Mouse (Mus musculus): ENCODE results near the gene Trmt13. TPM values are rescaled to one million over a fixed set of nuclear protein-coding genes. Genes with fewer than 3 reads are reported as not detected.
"Not testable (repeated sequence)": the region's sequence is repeated elsewhere in the genome, so short reads cannot be mapped to it uniquely, and the experiment has no call there.

The Trmt13 gene
- polyA plus RNA-seq (2015; fragmentation: Nextera tagmentation; extraction: Ambion mirVana): 7.0 and 7.3 TPM in 2 replicates

DNA sequence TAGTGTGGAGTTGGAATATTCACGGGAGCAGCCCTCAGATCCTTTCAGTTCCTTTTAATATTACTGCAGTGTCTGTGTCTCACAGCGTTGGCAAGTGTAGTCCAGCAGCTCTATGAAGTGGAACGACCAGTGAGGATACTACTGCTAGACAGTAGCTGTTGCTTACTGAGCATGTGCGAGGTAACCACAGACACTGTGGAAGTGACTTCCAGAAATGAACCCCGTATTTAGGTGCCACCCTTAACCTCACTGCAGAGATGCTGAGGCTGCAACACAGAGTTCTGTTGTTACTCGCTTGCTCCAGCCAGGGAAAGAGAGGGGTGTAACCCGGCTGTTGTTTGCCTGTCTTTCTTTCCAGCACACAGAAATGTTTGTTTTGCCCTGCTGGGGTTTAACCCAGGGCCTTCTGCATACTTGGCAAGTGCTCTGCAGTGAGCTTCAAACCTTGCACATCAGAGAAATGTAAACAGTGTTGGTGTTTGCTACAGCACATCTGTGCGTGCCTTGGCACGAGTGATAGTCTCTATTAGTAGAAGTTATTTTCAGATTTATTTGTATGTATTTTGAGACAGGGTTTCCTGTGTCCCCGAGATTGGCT lies at the start of gene Trmt13:
TSS of gene Trmt13 (minus strand) at position 293 of the 598 bp plus-strand sequence.
- 71% methylated on average over 10 of the region's 10 CpGs for WGBS (ENCODE audit: insufficient replicate concordance)
- H3K27me3 ChIP-seq (ENCODE audit: control insufficient read depth, insufficient read depth, low read depth, low read length): no peaks in the 10 kb centered on the region
- no peak within 1 kb of the TSS for H3K4me3 ChIP-seq (ENCODE audit: low read depth, low read length)
- no peaks in the 10 kb centered on the region for H3K9me3 ChIP-seq (replicated peaks; ENCODE audit: control insufficient read depth, low read length)
- peaks cover 4% of the 10 kb centered on the region for H3K4me1 ChIP-seq (ENCODE audit: control insufficient read depth, low read depth, low read length)
- ATAC-seq (ENCODE audit: low read depth): peak; percentile 84
- no peak within 1 kb of the TSS for H3K4me2 ChIP-seq (ENCODE audit: low read depth, low read length)
- peak within 1 kb of the TSS; percentile 49; the same call in 1 of the 2 replicates for H3K27ac ChIP-seq (ENCODE audit: low read length)
- H3K9ac ChIP-seq (ENCODE audit: low read depth, low read length): no peak within 1 kb of the TSS
- H3K36me3 ChIP-seq (ENCODE audit: control insufficient read depth, insufficient read depth): peaks cover 40% of the 10 kb centered on the region

DNA sequence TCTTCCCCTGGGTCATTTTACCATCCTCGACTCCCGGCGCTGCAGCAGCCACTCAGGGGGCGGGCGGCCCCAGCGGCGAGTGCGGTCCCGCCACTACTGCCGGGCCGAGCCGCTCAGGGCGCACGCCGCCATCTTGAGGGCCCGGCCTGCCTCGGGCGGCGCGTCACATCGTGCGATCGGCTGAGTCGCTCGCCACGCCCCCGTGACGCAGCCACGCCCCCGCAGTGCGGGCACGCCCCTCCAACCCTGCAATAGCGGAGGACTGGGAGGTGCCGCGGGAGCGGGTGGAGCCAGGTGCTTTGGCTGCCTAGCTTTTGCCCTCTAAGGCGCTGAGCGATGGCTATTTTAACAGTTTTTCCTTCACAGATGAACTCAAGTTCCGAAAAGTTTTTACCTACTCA lies 48.1 kb upstream of the Trmt13 start, which contains the start of gene Mfsd14a:
TSS of gene Mfsd14a (minus strand) at position 215 of the 401 bp plus-strand sequence.
- H3K9me3 ChIP-seq (replicated peaks; ENCODE audit: control insufficient read depth, low read length): no peaks in the 10 kb centered on the region

DNA sequence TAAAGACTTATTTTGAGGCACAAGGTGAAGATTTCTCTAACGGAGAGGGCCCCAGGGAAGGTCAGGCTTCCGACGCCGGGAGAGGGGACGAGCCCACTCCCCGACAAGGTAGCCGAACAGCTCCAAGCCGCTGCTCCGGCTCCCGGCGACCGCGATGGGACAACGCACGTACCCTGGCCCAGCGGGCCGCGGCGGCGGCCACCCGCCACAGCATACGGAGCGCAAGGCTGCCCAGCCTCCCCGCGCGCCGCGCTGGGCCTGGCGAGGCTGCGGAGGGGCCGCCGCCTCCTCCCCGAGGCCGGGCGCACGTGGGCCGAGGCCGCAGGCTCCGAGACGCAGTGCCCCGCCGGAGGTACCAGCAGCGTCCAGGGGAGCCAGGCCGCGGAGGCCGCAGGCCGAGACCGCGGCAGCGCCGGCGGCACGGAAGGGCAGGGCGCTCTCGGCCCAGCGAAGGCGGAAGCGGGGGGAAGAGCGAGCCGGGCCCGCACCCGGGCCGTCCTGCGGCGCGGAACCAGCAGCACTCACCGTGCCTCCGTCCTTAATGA lies 47.6 kb upstream of the Trmt13 start:
- Histone ChIP-seq H3K4me3 (ENCODE audit: low read depth, low read length) (peak overlapping the region; percentile 86), H3K27ac (ENCODE audit: low read length) (peak overlapping the region; percentile 85), H3K9me3 (replicated peaks; ENCODE audit: control insufficient read depth, low read length) (no peaks in the 10 kb centered on the region), H3K9ac (ENCODE audit: low read depth, low read length) (peak overlapping the region; percentile 93), H3K27me3 (ENCODE audit: control insufficient read depth, insufficient read depth, low read depth, low read length) (no peaks in the 10 kb centered on the region), H3K4me1 (ENCODE audit: control insufficient read depth, low read depth, low read length) (peaks cover 27% of the 10 kb centered on the region), H3K36me3 (ENCODE audit: control insufficient read depth, insufficient read depth) (no peaks in the 10 kb centered on the region), H3K4me2 (ENCODE audit: low read depth, low read length) (peak overlapping the region; percentile 74)
- WGBS (ENCODE audit: insufficient replicate concordance): under 1% methylated on average over 64 of the region's 68 CpGs
- ATAC-seq (ENCODE audit: low read depth): peak; percentile 73

More for the DNA sequence above, 48.1 kb upstream of the Trmt13 start, which contains the start of gene Mfsd14a:
- Histone ChIP-seq H3K4me2 (ENCODE audit: low read depth, low read length) (peak within 1 kb of the TSS; percentile 85), H3K4me3 (ENCODE audit: low read depth, low read length) (peak within 1 kb of the TSS; percentile 86), H3K36me3 (ENCODE audit: control insufficient read depth, insufficient read depth) (no peaks in the 10 kb centered on the region), H3K27ac (ENCODE audit: low read length) (peak within 1 kb of the TSS; percentile 88), H3K4me1 (ENCODE audit: control insufficient read depth, low read depth, low read length) (peaks cover 27% of the 10 kb centered on the region), H3K27me3 (ENCODE audit: control insufficient read depth, insufficient read depth, low read depth, low read length) (no peaks in the 10 kb centered on the region), H3K9ac (ENCODE audit: low read depth, low read length) (peak within 1 kb of the TSS; percentile 93)
- WGBS (ENCODE audit: insufficient replicate concordance): under 1% methylated on average over 39 of the region's 39 CpGs
- ATAC-seq (ENCODE audit: low read depth): peak; percentile 98

DNA sequence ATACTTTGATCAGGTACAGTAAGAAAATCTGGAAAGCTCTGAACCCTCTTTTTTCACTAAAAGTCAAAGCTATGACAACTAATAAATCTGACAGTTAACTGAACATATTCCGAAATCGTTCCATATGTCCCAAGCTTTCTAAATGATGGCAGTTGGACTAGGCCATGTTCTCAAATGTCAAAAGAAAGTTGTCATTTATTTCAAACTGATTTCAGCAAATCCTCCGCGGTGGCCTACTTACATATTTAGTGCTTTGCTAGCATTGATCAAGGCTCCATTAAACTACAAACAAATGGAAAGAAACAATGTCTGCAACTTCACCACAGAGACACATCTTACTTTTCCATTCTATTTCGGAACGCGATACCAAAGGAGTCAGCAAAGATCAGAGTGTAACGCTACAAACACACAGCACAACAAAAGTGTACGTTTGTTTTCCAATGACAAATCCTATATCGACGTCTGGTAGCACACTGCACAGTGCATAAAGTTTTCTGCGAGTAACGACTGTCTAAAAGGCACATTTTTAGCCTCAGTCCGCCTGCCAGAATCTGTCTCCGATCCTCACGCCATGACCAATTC lies 47.0 kb upstream of the Trmt13 start:
- Histone ChIP-seq H3K4me1 (ENCODE audit: control insufficient read depth, low read depth, low read length) (peaks cover 27% of the 10 kb centered on the region), H3K4me2 (ENCODE audit: low read depth, low read length) (peak overlapping the region; percentile 74), H3K27ac (ENCODE audit: low read length) (peak overlapping the region; percentile 85), H3K27me3 (ENCODE audit: control insufficient read depth, insufficient read depth, low read depth, low read length) (no peaks in the 10 kb centered on the region), H3K4me3 (ENCODE audit: low read depth, low read length) (peak overlapping the region; percentile 86), H3K9me3 (replicated peaks; ENCODE audit: control insufficient read depth, low read length) (no peaks in the 10 kb centered on the region), H3K36me3 (ENCODE audit: control insufficient read depth, insufficient read depth) (no peaks in the 10 kb centered on the region), H3K9ac (ENCODE audit: low read depth, low read length) (peak overlapping the region; percentile 93)
- 5% methylated on average over 16 of the region's 16 CpGs for WGBS (ENCODE audit: insufficient replicate concordance)
- no peak for ATAC-seq (ENCODE audit: low read depth)

DNA sequence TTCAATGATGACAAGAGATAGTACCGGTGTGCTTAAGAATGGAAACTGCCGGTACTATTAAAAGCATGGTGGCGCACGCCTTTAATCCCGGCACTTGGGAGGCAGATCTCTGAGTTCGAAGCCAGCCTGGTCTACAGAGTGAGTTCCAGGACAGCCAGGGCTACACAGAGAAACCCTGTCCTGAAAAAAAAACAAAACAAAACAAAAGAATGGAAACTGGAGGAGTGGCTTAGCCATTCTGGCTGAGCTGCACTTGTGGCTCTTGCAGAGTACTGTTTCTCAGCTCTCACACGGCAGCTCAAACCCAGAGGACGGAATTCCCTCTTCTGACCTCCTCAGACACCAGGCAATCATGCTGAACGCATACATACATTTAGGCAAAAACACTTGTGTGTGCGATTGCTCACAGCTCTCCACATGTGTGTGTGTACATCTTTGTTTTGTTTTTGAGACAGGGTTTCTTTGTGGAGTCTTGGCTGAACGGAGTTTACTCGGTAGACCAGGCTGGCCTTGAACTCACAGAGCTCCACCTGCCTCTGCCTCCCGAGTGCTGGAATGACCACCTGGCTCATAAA lies 45.6 kb upstream of the Trmt13 start:
- Histone ChIP-seq H3K4me1 (ENCODE audit: control insufficient read depth, low read depth, low read length) (peaks cover 27% of the 10 kb centered on the region), H3K9me3 (replicated peaks; ENCODE audit: control insufficient read depth, low read length) (no peaks in the 10 kb centered on the region), H3K4me3 (ENCODE audit: low read depth, low read length) (no peak overlapping the region), H3K9ac (ENCODE audit: low read depth, low read length) (no peak overlapping the region), H3K4me2 (ENCODE audit: low read depth, low read length) (peak overlapping the region; percentile 74), H3K27me3 (ENCODE audit: control insufficient read depth, insufficient read depth, low read depth, low read length) (no peaks in the 10 kb centered on the region), H3K27ac (ENCODE audit: low read length) (no peak overlapping the region), H3K36me3 (ENCODE audit: control insufficient read depth, insufficient read depth) (no peaks in the 10 kb centered on the region)
- no peak for ATAC-seq (ENCODE audit: low read depth)
- 65% methylated on average over 13 of the region's 13 CpGs for WGBS (ENCODE audit: insufficient replicate concordance)

DNA sequence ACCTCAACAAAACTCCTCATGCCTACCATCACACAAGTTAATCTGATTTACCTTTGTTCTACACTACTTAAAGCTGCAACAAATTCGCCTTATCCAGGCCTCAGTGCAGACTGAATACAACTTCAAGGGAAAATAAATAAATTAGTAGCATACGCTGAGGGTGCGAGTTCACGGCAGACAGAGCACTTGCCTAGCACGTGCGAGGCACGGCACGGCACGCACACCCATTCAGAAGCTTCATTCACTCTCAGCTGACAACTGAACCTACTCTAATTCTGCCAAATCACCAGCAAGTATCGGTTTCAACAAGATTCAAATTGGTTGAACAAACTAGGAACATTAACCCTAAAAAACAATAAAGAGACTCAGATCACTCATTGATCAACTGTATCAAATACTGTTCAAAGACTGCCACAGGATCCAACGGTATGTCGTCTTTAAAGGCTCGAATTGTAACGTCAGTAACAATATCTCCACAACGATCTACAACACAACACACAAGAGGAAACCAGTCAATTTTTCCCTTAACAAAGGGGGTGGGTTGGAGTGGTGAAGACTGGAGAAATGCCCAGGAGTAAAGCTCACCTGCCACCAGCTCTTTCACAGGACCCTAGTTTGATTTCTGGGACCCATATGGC lies 44.7 kb upstream of the Trmt13 start:
- no peak for ATAC-seq (ENCODE audit: low read depth)
- no peak overlapping the region for H3K4me2 ChIP-seq (ENCODE audit: low read depth, low read length)
- H3K27ac ChIP-seq (ENCODE audit: low read length): no peak overlapping the region
- H3K9me3 ChIP-seq (replicated peaks; ENCODE audit: control insufficient read depth, low read length): no peaks in the 10 kb centered on the region
- H3K27me3 ChIP-seq (ENCODE audit: control insufficient read depth, insufficient read depth, low read depth, low read length): no peaks in the 10 kb centered on the region
- H3K9ac ChIP-seq (ENCODE audit: low read depth, low read length): no peak overlapping the region
- no peak overlapping the region for H3K4me3 ChIP-seq (ENCODE audit: low read depth, low read length)
- WGBS (ENCODE audit: insufficient replicate concordance): 64% methylated on average over 15 of the region's 15 CpGs
- H3K4me1 ChIP-seq (ENCODE audit: control insufficient read depth, low read depth, low read length): peaks cover 27% of the 10 kb centered on the region
- no peaks in the 10 kb centered on the region for H3K36me3 ChIP-seq (ENCODE audit: control insufficient read depth, insufficient read depth)

DNA sequence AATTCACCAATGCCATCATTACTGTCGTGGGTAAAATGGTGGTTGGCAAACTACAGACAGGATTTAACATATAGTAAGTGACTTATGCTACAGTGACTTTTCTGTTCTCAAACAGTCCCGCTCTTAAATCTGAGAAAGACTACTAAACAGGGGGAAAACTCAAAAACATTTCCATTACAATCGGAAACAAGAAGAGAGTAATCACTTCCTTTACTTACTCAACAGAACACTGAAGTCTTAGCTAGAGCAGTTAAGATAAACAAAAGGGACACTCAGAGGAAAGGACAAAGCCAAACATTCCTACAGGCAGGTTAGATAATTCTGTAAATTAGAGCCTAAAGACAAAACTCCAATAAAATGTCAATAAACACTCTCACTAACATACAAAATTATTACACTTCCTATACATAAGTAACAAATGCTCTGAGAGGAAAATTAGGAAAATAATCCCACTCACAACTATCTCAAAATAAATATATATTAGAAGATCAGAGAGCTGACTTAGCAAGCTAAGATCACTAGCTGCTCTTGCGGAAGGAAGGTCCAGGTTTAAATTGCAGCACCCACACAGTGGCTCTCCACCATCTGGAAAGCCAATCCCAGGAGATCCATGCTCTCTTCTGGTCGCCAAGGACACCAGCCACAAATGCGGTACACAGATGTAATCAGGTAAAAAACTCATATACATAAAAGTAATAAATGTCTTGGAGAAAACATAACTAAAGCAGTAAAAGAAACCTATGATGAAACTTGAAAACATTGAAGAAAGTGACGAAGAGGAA lies 42.0 kb upstream of the Trmt13 start:
- 72% methylated on average over 7 of the region's 7 CpGs for WGBS (ENCODE audit: insufficient replicate concordance)
- Histone ChIP-seq H3K4me3 (ENCODE audit: low read depth, low read length) (no peak overlapping the region), H3K9me3 (replicated peaks; ENCODE audit: control insufficient read depth, low read length) (no peaks in the 10 kb centered on the region), H3K9ac (ENCODE audit: low read depth, low read length) (no peak overlapping the region), H3K27ac (ENCODE audit: low read length) (no peak overlapping the region), H3K27me3 (ENCODE audit: control insufficient read depth, insufficient read depth, low read depth, low read length) (no peaks in the 10 kb centered on the region), H3K4me2 (ENCODE audit: low read depth, low read length) (no peak overlapping the region), H3K36me3 (ENCODE audit: control insufficient read depth, insufficient read depth) (no peaks in the 10 kb centered on the region), H3K4me1 (ENCODE audit: control insufficient read depth, low read depth, low read length) (peaks cover 28% of the 10 kb centered on the region)
- no peak for ATAC-seq (ENCODE audit: low read depth)

DNA sequence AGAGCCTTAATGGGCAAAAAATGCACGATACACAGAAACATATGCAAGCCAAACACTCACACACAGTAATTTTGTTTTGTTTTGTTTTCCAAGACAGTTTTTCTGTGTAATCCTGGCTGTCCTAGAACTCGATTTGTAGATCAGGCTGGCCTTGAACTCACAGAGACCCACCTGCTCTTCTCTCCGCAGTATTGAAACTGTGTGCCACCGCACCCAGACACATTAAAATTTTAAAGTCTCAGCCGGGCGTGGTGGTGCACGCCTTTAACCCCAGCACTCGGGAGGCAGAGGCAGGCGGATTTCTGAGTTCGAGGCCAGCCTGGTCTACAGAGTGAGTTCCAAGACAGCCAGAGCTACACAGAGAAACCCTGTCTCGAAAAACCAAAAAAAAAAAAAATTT lies 39.7 kb upstream of the Trmt13 start:
- not testable (repeated sequence) for H3K36me3 ChIP-seq (ENCODE audit: control insufficient read depth, insufficient read depth); H3K9ac ChIP-seq (ENCODE audit: low read depth, low read length); H3K9me3 ChIP-seq (replicated peaks; ENCODE audit: control insufficient read depth, low read length); H3K4me3 ChIP-seq (ENCODE audit: low read depth, low read length); H3K27me3 ChIP-seq (ENCODE audit: control insufficient read depth, insufficient read depth, low read depth, low read length); H3K27ac ChIP-seq (ENCODE audit: low read length); ATAC-seq (ENCODE audit: low read depth); H3K4me2 ChIP-seq (ENCODE audit: low read depth, low read length)
- peaks cover 17% of the 10 kb centered on the region for H3K4me1 ChIP-seq (ENCODE audit: control insufficient read depth, low read depth, low read length)
- WGBS (ENCODE audit: insufficient replicate concordance): 73% methylated on average over 11 of the region's 11 CpGs
